Mouse (Mus musculus): ENCODE data around the gene Serpinh1. TPM values are rescaled to one million over a fixed set of nuclear protein-coding genes. Genes with fewer than 3 reads are reported as not detected.
A peak's percentile ranks its signal among the peaks of the same experiment; 100 is the strongest.
"Not testable (repeated sequence)": the region's sequence is repeated elsewhere in the genome, so short reads cannot be mapped to it uniquely, and the experiment has no call there.

Serpinh1 gene
- polyA plus RNA-seq, 1 experiment from 2014 or later, result 232 TPM

- H3K4me1 ChIP-seq (replicated peaks; ENCODE audit: control insufficient read depth, insufficient read depth, low read length), result peaks cover 8% of the 10 kb centered on the region
- peak overlapping the region; percentile 60 for H3K4me3 ChIP-seq (ENCODE audit: low read depth, low read length)
- under 1% methylated on average over 24 of the region's 24 CpGs for WGBS
- no peaks in the 10 kb centered on the region for H3K36me3 ChIP-seq (ENCODE audit: control insufficient read depth, insufficient read depth, low read length)
- peaks cover 20% of the 10 kb centered on the region for H3K27me3 ChIP-seq (replicated peaks; ENCODE audit: control insufficient read depth, insufficient read depth, low read length)
- H3K27ac ChIP-seq (ENCODE audit: low read depth, low read length), result peak overlapping the region; percentile 66; the same call in 1 of the 2 replicates
- peak overlapping the region; percentile 66 for H3K9ac ChIP-seq (ENCODE audit: low read depth, low read length)
- DNase-seq (ENCODE audit: low spot score) (no peak), ATAC-seq (replicated peaks; ENCODE audit: low FRiP score) (peak; percentile 62)
- peak overlapping the region; percentile 94 for H3K4me2 ChIP-seq
- H3K9me3 ChIP-seq (ENCODE audit: control insufficient read depth, low read length), result no peaks in the 10 kb centered on the region
These were observed 27.6 kb upstream of the Serpinh1 start for GRCm38 (mm10) chr7:99380491-99381213.

- 74% methylated on average over 8 of the region's 8 CpGs for WGBS
- peaks cover 8% of the 10 kb centered on the region for H3K4me1 ChIP-seq (replicated peaks; ENCODE audit: control insufficient read depth, insufficient read depth, low read length)
- H3K9me3 ChIP-seq (ENCODE audit: control insufficient read depth, low read length), result no peaks in the 10 kb centered on the region
- peaks cover 20% of the 10 kb centered on the region for H3K27me3 ChIP-seq (replicated peaks; ENCODE audit: control insufficient read depth, insufficient read depth, low read length)
- no peak overlapping the region for H3K27ac ChIP-seq (ENCODE audit: low read depth, low read length)
- no peak for ATAC-seq (replicated peaks; ENCODE audit: low FRiP score)
- no peak overlapping the region for H3K4me3 ChIP-seq (ENCODE audit: low read depth, low read length)
- H3K4me2 ChIP-seq, result no peak overlapping the region
- DNase-seq (ENCODE audit: low spot score), result no peak
- no peaks in the 10 kb centered on the region for H3K36me3 ChIP-seq (ENCODE audit: control insufficient read depth, insufficient read depth, low read length)
- H3K9ac ChIP-seq (ENCODE audit: low read depth, low read length), result no peak overlapping the region
These were observed 25.8 kb upstream of the Serpinh1 start for GRCm38 (mm10) chr7:99378870-99379269.

- Histone ChIP-seq H3K27me3 (replicated peaks; ENCODE audit: control insufficient read depth, insufficient read depth, low read length) (no peaks in the 10 kb centered on the region; the same call in 1 of the 2 replicates), H3K9ac (ENCODE audit: low read depth, low read length) (no peak overlapping the region), H3K36me3 (ENCODE audit: control insufficient read depth, insufficient read depth, low read length) (no peaks in the 10 kb centered on the region), H3K27ac (ENCODE audit: low read depth, low read length) (no peak overlapping the region), H3K4me2 (no peak overlapping the region), H3K4me3 (ENCODE audit: low read depth, low read length) (no peak overlapping the region), H3K9me3 (ENCODE audit: control insufficient read depth, low read length) (no peaks in the 10 kb centered on the region), H3K4me1 (replicated peaks; ENCODE audit: control insufficient read depth, insufficient read depth, low read length) (no peaks in the 10 kb centered on the region)
- WGBS, result 7% methylated on average over 4 of the region's 4 CpGs
- ATAC-seq (replicated peaks; ENCODE audit: low FRiP score) (no peak), DNase-seq (ENCODE audit: low spot score) (peak; percentile 68)
These were observed 22.4 kb upstream of the Serpinh1 start for GRCm38 (mm10) chr7:99375455-99375854.

GRCm38 (mm10) chr7:99374325-99374724, 21.3 kb upstream of the Serpinh1 start:
- not testable (repeated sequence) for H3K4me3 ChIP-seq (ENCODE audit: low read depth, low read length); H3K36me3 ChIP-seq (ENCODE audit: control insufficient read depth, insufficient read depth, low read length); H3K27ac ChIP-seq (ENCODE audit: low read depth, low read length); H3K9me3 ChIP-seq (ENCODE audit: control insufficient read depth, low read length); H3K9ac ChIP-seq (ENCODE audit: low read depth, low read length); DNase-seq (ENCODE audit: low spot score); ATAC-seq (replicated peaks; ENCODE audit: low FRiP score); H3K4me1 ChIP-seq (replicated peaks; ENCODE audit: control insufficient read depth, insufficient read depth, low read length); H3K27me3 ChIP-seq (replicated peaks; ENCODE audit: control insufficient read depth, insufficient read depth, low read length); H3K4me2 ChIP-seq
- WGBS, result 59% methylated on average over 3 of the region's 3 CpGs

GRCm38 (mm10) chr7:99366716-99367115, 13.7 kb upstream of the Serpinh1 start:
- no peaks in the 10 kb centered on the region; the same call in 1 of the 2 replicates for H3K27me3 ChIP-seq (replicated peaks; ENCODE audit: control insufficient read depth, insufficient read depth, low read length)
- ATAC-seq (replicated peaks; ENCODE audit: low FRiP score) (no peak), DNase-seq (ENCODE audit: low spot score) (no peak)
- no peaks in the 10 kb centered on the region for H3K9me3 ChIP-seq (ENCODE audit: control insufficient read depth, low read length)
- no peak overlapping the region for H3K4me2 ChIP-seq
- H3K4me3 ChIP-seq (ENCODE audit: low read depth, low read length), result no peak overlapping the region
- no peak overlapping the region for H3K9ac ChIP-seq (ENCODE audit: low read depth, low read length)
- no peak overlapping the region for H3K27ac ChIP-seq (ENCODE audit: low read depth, low read length)
- no peaks in the 10 kb centered on the region for H3K36me3 ChIP-seq (ENCODE audit: control insufficient read depth, insufficient read depth, low read length)
- WGBS, result 71% methylated on average over 6 of the region's 6 CpGs
- no peaks in the 10 kb centered on the region for H3K4me1 ChIP-seq (replicated peaks; ENCODE audit: control insufficient read depth, insufficient read depth, low read length)

- H3K4me2 ChIP-seq, result no peak overlapping the region
- H3K27ac ChIP-seq (ENCODE audit: low read depth, low read length), result no peak overlapping the region
- DNase-seq (ENCODE audit: low spot score) (no peak), ATAC-seq (replicated peaks; ENCODE audit: low FRiP score) (no peak)
- H3K4me1 ChIP-seq (replicated peaks; ENCODE audit: control insufficient read depth, insufficient read depth, low read length), result peaks cover 3% of the 10 kb centered on the region
- no peaks in the 10 kb centered on the region for H3K36me3 ChIP-seq (ENCODE audit: control insufficient read depth, insufficient read depth, low read length)
- H3K27me3 ChIP-seq (replicated peaks; ENCODE audit: control insufficient read depth, insufficient read depth, low read length), result no peaks in the 10 kb centered on the region; the same call in 1 of the 2 replicates
- no peaks in the 10 kb centered on the region for H3K9me3 ChIP-seq (ENCODE audit: control insufficient read depth, low read length)
- H3K4me3 ChIP-seq (ENCODE audit: low read depth, low read length), result no peak overlapping the region
- H3K9ac ChIP-seq (ENCODE audit: low read depth, low read length), result no peak overlapping the region
- under 1% methylated on average over 5 of the region's 5 CpGs for WGBS
These were observed 12.0 kb upstream of the Serpinh1 start for GRCm38 (mm10) chr7:99365069-99365468.

- Histone ChIP-seq H3K36me3 (ENCODE audit: control insufficient read depth, insufficient read depth, low read length) (no peaks in the 10 kb centered on the region), H3K9ac (ENCODE audit: low read depth, low read length) (no peak overlapping the region), H3K9me3 (ENCODE audit: control insufficient read depth, low read length) (no peaks in the 10 kb centered on the region), H3K4me3 (ENCODE audit: low read depth, low read length) (no peak overlapping the region), H3K4me2 (no peak overlapping the region), H3K27me3 (replicated peaks; ENCODE audit: control insufficient read depth, insufficient read depth, low read length) (no peaks in the 10 kb centered on the region; the same call in 1 of the 2 replicates), H3K27ac (ENCODE audit: low read depth, low read length) (no peak overlapping the region), H3K4me1 (replicated peaks; ENCODE audit: control insufficient read depth, insufficient read depth, low read length) (peaks cover 10% of the 10 kb centered on the region)
- 81% methylated on average over 2 of the region's 2 CpGs for WGBS
- DNase-seq (ENCODE audit: low spot score) (no peak), ATAC-seq (replicated peaks; ENCODE audit: low FRiP score) (no peak)
These were observed 9.1 kb upstream of the Serpinh1 start for GRCm38 (mm10) chr7:99362137-99362536.

- Histone ChIP-seq H3K4me3 (ENCODE audit: low read depth, low read length) (no peak overlapping the region), H3K27ac (ENCODE audit: low read depth, low read length) (peak overlapping the region; percentile 58), H3K36me3 (ENCODE audit: control insufficient read depth, insufficient read depth, low read length) (no peaks in the 10 kb centered on the region), H3K4me2 (peak overlapping the region; percentile 17; the same call in 1 of the 2 replicates), H3K4me1 (replicated peaks; ENCODE audit: control insufficient read depth, insufficient read depth, low read length) (peaks cover 18% of the 10 kb centered on the region), H3K9me3 (ENCODE audit: control insufficient read depth, low read length) (no peaks in the 10 kb centered on the region), H3K9ac (ENCODE audit: low read depth, low read length) (no peak overlapping the region), H3K27me3 (replicated peaks; ENCODE audit: control insufficient read depth, insufficient read depth, low read length) (no peaks in the 10 kb centered on the region; the same call in 1 of the 2 replicates)
- ATAC-seq (replicated peaks; ENCODE audit: low FRiP score) (no peak), DNase-seq (ENCODE audit: low spot score) (no peak)
- 36% methylated on average over 8 of the region's 8 CpGs for WGBS
These were observed 7.9 kb upstream of the Serpinh1 start for GRCm38 (mm10) chr7:99360803-99361414.

All from liver, embryonic 11.5 days (tissue).